Mouse (Mus musculus) spleen, adult 2 months (tissue): Measurements from ENCODE around the gene Auts2. TPM values are rescaled to one million over a fixed set of nuclear protein-coding genes. Genes with fewer than 3 reads are reported as not detected.

Experiments used
- DNase-seq, 2 experiments: peaks; one replicate each; pipeline versions ENCODE4 v3.0.0 to v3.0.0-alpha.2; 2012 to 2021; ENCODE audit warnings: low spot score in 2 of 2, low read depth in 1 of 2
- H3K27ac ChIP-seq: fragments of 200-500 bp; 2 replicates; pipeline ENCODE4 v1.5.1; 2012; ENCODE audit warnings: low read length, inconsistent platforms; ENCODE audit not compliant: insufficient read depth
- H3K27me3 ChIP-seq: fragments of 200-500 bp; 2 replicates; pipeline ENCODE4 v1.6.1; 2012; ENCODE audit warnings: mild to moderate bottlenecking, moderate library complexity, low read length, inconsistent platforms; ENCODE audit not compliant: control insufficient read depth, insufficient read depth
- H3K36me3 ChIP-seq: fragments of 200-500 bp; 2 replicates; pipeline ENCODE4 v1.6.1; 2012; ENCODE audit warnings: mild to moderate bottlenecking, low read length, inconsistent platforms; ENCODE audit not compliant: control insufficient read depth, insufficient read depth
- H3K4me1 ChIP-seq: fragments of 200-500 bp; 2 replicates; pipeline ENCODE4 v1.6.1; 2011; ENCODE audit warnings: inconsistent platforms; ENCODE audit not compliant: control insufficient read depth, insufficient read depth, insufficient read length
- H3K4me3 ChIP-seq: fragments of 200-500 bp; 2 replicates; pipeline ENCODE4 v1.5.1; 2011; ENCODE audit warnings: mild to moderate bottlenecking, inconsistent platforms; ENCODE audit not compliant: insufficient read depth, insufficient read length; ENCODE audit errors: extremely low read depth
- CTCF ChIP-seq: fragments of 200-500 bp; IDR thresholded peaks from 2 replicates; pipeline ENCODE4 v1.5.1; 2011; ENCODE audit warnings: mild to moderate bottlenecking, inconsistent platforms; ENCODE audit not compliant: insufficient read depth, insufficient read length, insufficient replicate concordance; ENCODE audit errors: extremely low read depth
- POLR2A ChIP-seq: fragments of 200-500 bp; IDR thresholded peaks from 2 replicates; pipeline ENCODE4 v1.6.1; 2011; ENCODE audit warnings: low read depth, low read length, inconsistent platforms
- WGBS: fragments of 180-500 bp; shearing (Covaris S2); methylation state at CpG from one replicate; pipeline ENCODE4 v1.1.7; 2018; 5-methylcytosine and 5-hydroxymethylcytosine counted together
- polyA plus RNA-seq: library from polyadenylated mRNA; depleted of rRNA; stranded (reverse); fragments of >200 nt; gene quantifications from 2 replicates; pipeline ENCODE4 v1.2.3, GENCODE M21; 2012

Gene Auts2
- polyA plus RNA-seq, 1 experiment = 1.3 TPM

- 94% methylated on average over 14 of the region's 14 CpGs for WGBS
- no peak overlapping the region for H3K4me3 ChIP-seq
- TF ChIP-seq CTCF (no peak), POLR2A (no peak)
- no peaks in the 10 kb centered on the region for H3K36me3 ChIP-seq
- DNase-seq = no peak
- H3K27me3 ChIP-seq = no peaks in the 10 kb centered on the region
- H3K27ac ChIP-seq = no peak overlapping the region
- no peaks in the 10 kb centered on the region for H3K4me1 ChIP-seq
Measured at GRCm38 (mm10) chr5:131781063-131781462, 762.1 kb downstream of the Auts2 start.

- Histone ChIP-seq H3K36me3 (no peaks in the 10 kb centered on the region), H3K4me1 (no peaks in the 10 kb centered on the region)
- TF ChIP-seq CTCF (no peak), POLR2A (no peak)
Measured at GRCm38 (mm10) chr5:131779171-131779570, 764.0 kb downstream of the Auts2 start.

GRCm38 (mm10) chr5:131775672-131776071 is 767.5 kb downstream of the Auts2 start:
- Histone ChIP-seq H3K27me3 (no peaks in the 10 kb centered on the region), H3K36me3 (no peaks in the 10 kb centered on the region), H3K4me3 (no peak overlapping the region), H3K4me1 (no peaks in the 10 kb centered on the region), H3K27ac (no peak overlapping the region)
- 82% methylated on average over 5 of the region's 5 CpGs for whole genome bisulfite sequencing
- DNase-seq = no peak
- TF ChIP-seq POLR2A (no peak), CTCF (no peak)

More at GRCm38 (mm10) chr5:131779171-131779570, 764.0 kb downstream of the Auts2 start:
- Histone ChIP-seq H3K27me3 (no peaks in the 10 kb centered on the region), H3K4me3 (no peak overlapping the region), H3K27ac (no peak overlapping the region)
- no peak for DNase-seq

GRCm38 (mm10) chr5:131775222-131775621 is 767.9 kb downstream of the Auts2 start:
- TF ChIP-seq CTCF (no peak), POLR2A (no peak)
- Histone ChIP-seq H3K36me3 (no peaks in the 10 kb centered on the region), H3K4me3 (no peak overlapping the region), H3K27me3 (no peaks in the 10 kb centered on the region), H3K27ac (no peak overlapping the region), H3K4me1 (no peaks in the 10 kb centered on the region)
- WGBS = 87% methylated on average over 12 of the region's 12 CpGs
- no peak for DNase-seq

- DNase-seq = no peak
- H3K4me1 ChIP-seq = no peaks in the 10 kb centered on the region
- TF ChIP-seq CTCF = no peak
- no peak for TF ChIP-seq POLR2A
- H3K27ac ChIP-seq = no peak overlapping the region
- 94% methylated on average over 6 of the region's 6 CpGs for WGBS
- no peaks in the 10 kb centered on the region for H3K27me3 ChIP-seq
- no peaks in the 10 kb centered on the region for H3K36me3 ChIP-seq
- no peak overlapping the region for H3K4me3 ChIP-seq
Measured at GRCm38 (mm10) chr5:131774792-131775191, 768.4 kb downstream of the Auts2 start.

GRCm38 (mm10) chr5:131772616-131773015 is 770.5 kb downstream of the Auts2 start:
- Histone ChIP-seq H3K27me3 (no peaks in the 10 kb centered on the region), H3K4me1 (no peaks in the 10 kb centered on the region), H3K27ac (no peak overlapping the region), H3K4me3 (no peak overlapping the region), H3K36me3 (no peaks in the 10 kb centered on the region)
- DNase-seq = no peak
- TF ChIP-seq POLR2A = no peak
- 76% methylated on average over 1 of the region's 1 CpGs for WGBS

GRCm38 (mm10) chr5:131769273-131769672 is 773.9 kb downstream of the Auts2 start:
- Histone ChIP-seq H3K27ac (no peak overlapping the region), H3K27me3 (no peaks in the 10 kb centered on the region), H3K4me3 (no peak overlapping the region), H3K36me3 (no peaks in the 10 kb centered on the region), H3K4me1 (no peaks in the 10 kb centered on the region)
- no peak for DNase-seq
- WGBS = 83% methylated on average over 11 of the region's 11 CpGs
- TF ChIP-seq POLR2A (no peak), CTCF (no peak)

- H3K4me3 ChIP-seq = no peak overlapping the region
- no peak overlapping the region for H3K27ac ChIP-seq
- DNase-seq = no peak
- TF ChIP-seq CTCF (no peak), POLR2A (no peak)
- H3K4me1 ChIP-seq = no peaks in the 10 kb centered on the region
- 85% methylated on average over 12 of the region's 12 CpGs for WGBS
- no peaks in the 10 kb centered on the region for H3K36me3 ChIP-seq
- H3K27me3 ChIP-seq = no peaks in the 10 kb centered on the region
Measured at GRCm38 (mm10) chr5:131767699-131768264, 775.4 kb downstream of the Auts2 start.
